Mouse (Mus musculus): Measurements from ENCODE around the gene Mindy2.

Gene Mindy2

GRCm38 (mm10) chr9:70668048-70668447, 11.1 kb upstream of the Mindy2 start:
- DNase-seq (ENCODE audit: low read depth, low spot score) = peak; percentile 32

- no peak for DNase-seq (ENCODE audit: low read depth, low spot score)
These were observed 9.8 kb upstream of the Mindy2 start for GRCm38 (mm10) chr9:70666811-70667210.

GRCm38 (mm10) chr9:70665372-70666145, 8.6 kb upstream of the Mindy2 start:
- no peak for DNase-seq (ENCODE audit: low read depth, low spot score)

- DNase-seq (ENCODE audit: low read depth, low spot score) = no peak
These were observed 7.9 kb upstream of the Mindy2 start for GRCm38 (mm10) chr9:70664847-70665246.

GRCm38 (mm10) chr9:70658266-70658665, 1.3 kb upstream of the Mindy2 start:
- DNase-seq (ENCODE audit: low read depth, low spot score) = peak; percentile 37

- peak; percentile 92 for DNase-seq (ENCODE audit: low read depth, low spot score)
These were observed 605 bp downstream of the Mindy2 start, which contains the start of gene Gm10642 for GRCm38 (mm10) chr9:70656130-70657007. Gm10642 (plus strand) TSS chr9:70656251.

- DNase-seq (ENCODE audit: low read depth, low spot score) = no peak
These were observed 1.2 kb downstream of the Mindy2 start for GRCm38 (mm10) chr9:70655764-70656129.

GRCm38 (mm10) chr9:70654496-70654895, 2.5 kb downstream of the Mindy2 start:
- no peak for DNase-seq (ENCODE audit: low read depth, low spot score)

GRCm38 (mm10) chr9:70653875-70654274, 3.1 kb downstream of the Mindy2 start:
- no peak for DNase-seq (ENCODE audit: low read depth, low spot score)

GRCm38 (mm10) chr9:70652221-70652620, 4.8 kb downstream of the Mindy2 start:
- no peak for DNase-seq (ENCODE audit: low read depth, low spot score)

- peak; percentile 35 for DNase-seq (ENCODE audit: low read depth, low spot score)
These were observed 6.0 kb downstream of the Mindy2 start for GRCm38 (mm10) chr9:70650994-70651393.

GRCm38 (mm10) chr9:70650260-70650659, 6.7 kb downstream of the Mindy2 start:
- DNase-seq (ENCODE audit: low read depth, low spot score) = peak; percentile 77

- DNase-seq (ENCODE audit: low read depth, low spot score) = no peak
These were observed 20.2 kb downstream of the Mindy2 start for GRCm38 (mm10) chr9:70636748-70637147.

GRCm38 (mm10) chr9:70631665-70632064, 25.3 kb downstream of the Mindy2 start:
- no peak for DNase-seq (ENCODE audit: low read depth, low spot score)

GRCm38 (mm10) chr9:70629711-70630110, 27.3 kb downstream of the Mindy2 start:
- no peak for DNase-seq (ENCODE audit: low read depth, low spot score)

- no peak for DNase-seq (ENCODE audit: low read depth, low spot score)
These were observed 45.8 kb downstream of the Mindy2 start for GRCm38 (mm10) chr9:70611026-70611673.

- DNase-seq (ENCODE audit: low read depth, low spot score) = no peak
These were observed 54.7 kb downstream of the Mindy2 start for GRCm38 (mm10) chr9:70602186-70602845.

- DNase-seq (ENCODE audit: low read depth, low spot score) = no peak
These were observed 58.7 kb downstream of the Mindy2 start for GRCm38 (mm10) chr9:70598271-70598670.

- DNase-seq (ENCODE audit: low read depth, low spot score) = no peak
These were observed 65.5 kb downstream of the Mindy2 start for GRCm38 (mm10) chr9:70591486-70591885.

- peak; percentile 60 for DNase-seq (ENCODE audit: low read depth, low spot score)
These were observed 66.2 kb downstream of the Mindy2 start for GRCm38 (mm10) chr9:70590775-70591174.

- no peak for DNase-seq (ENCODE audit: low read depth, low spot score)
These were observed 69.8 kb downstream of the Mindy2 start for GRCm38 (mm10) chr9:70587171-70587570.

GRCm38 (mm10) chr9:70585172-70585571, 71.8 kb downstream of the Mindy2 start:
- no peak for DNase-seq (ENCODE audit: low read depth, low spot score)

Data from A20 (cell line).